Mouse (Mus musculus) embryonic stem cell, embryonic (primary cell): ENCODE measurements around the gene Castor1.

Experiments
- CTCF ChIA-PET, 4 experiments: fragments of 300-600 bp in 2 of 4; fragments of 350-600 bp in 2 of 4; sonication (Branson Sonifier 250); formaldehyde crosslinking; loops; one replicate each; lab custom pipeline; 2022; ENCODE audit warnings: inconsistent platforms in 2 of 4; lab: Charles Lee
- POLR2A ChIA-PET, 4 experiments: fragments of 300-600 bp in 2 of 4; fragments of 350-600 bp in 2 of 4; sonication (Branson Sonifier 250); formaldehyde crosslinking; loops; one replicate each; lab custom pipeline; 2022; ENCODE audit warnings: antibody characterized with exemption in 4 of 4, inconsistent platforms in 1 of 4; lab: Charles Lee

The Castor1 gene

GRCm38 (mm10) chr11:4235665-4236545 is 17.9 kb downstream of the Castor1 start, which contains the start of gene Osm:
TSS of gene Osm (plus strand) at chr11:4236420.
- POLR2A ChIA-PET, result interaction anchor here in 3 of 4 experiments (0.5 to 2.2 kb wide), 8 partner anchors 10 to 712 kb away, joined by 3 to 20 read pairs (median 4); partner anchors contain the start of genes Nefh (in 1 of the 3) and Tbc1d10a (in 1 of the 3)
- CTCF ChIA-PET, result interaction anchor here in 3 of 4 experiments (0.9 to 1.9 kb wide), 6 partner anchors 10 to 25 kb away, joined by 3 to 6 read pairs (median 3); partner anchors contain the start of genes Castor1 (in 1 of the 3) and Lif (in 1 of the 3)

DNA sequence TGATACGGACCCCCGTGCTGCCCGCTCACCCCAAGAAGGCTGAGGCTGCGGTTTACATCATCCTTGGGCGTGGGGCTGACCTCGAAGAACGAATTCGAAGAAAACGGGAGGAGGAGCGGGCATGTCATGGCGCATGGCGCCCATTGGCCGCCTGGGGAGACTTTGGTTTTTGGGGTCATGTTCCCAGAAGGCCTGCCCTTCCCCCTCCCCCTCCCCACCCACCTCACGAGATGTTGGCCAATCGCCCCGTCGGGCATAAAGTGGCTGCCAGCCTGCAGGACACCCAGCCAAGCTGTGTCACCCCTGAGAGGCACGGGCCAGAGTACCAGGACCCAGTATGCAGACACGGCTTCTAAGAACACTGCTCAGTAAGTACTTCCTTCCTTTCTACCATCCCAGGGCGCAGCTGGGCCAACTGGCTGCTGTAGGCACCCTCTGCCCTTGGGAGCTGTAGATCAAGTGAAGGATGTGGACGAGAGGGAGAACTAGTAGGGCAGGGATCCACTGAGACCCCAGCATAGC is 18.6 kb downstream of the Castor1 start:
- POLR2A ChIA-PET, result interaction anchor here (0.6 to 2.9 kb wide), 8 partner anchors 9 to 189 kb away, joined by 3 to 20 read pairs (median 6); no protein-coding TSS in a partner anchor
- CTCF ChIA-PET, result interaction anchor here in 3 of 4 experiments (1.2 to 5.8 kb wide), 3 partner anchors 10 to 24 kb away, joined by 3 to 41 read pairs (median 3); no protein-coding TSS in a partner anchor

- ChIA-PET POLR2A (interaction anchor here in 3 of 4 experiments (0.8 to 2.9 kb wide), 13 partner anchors 8 to 51 kb away, joined by 3 to 17 read pairs (median 5); partner anchors contain the start of genes Lif (in 1 of the 3) and Tbc1d10a (in 1 of the 3)), CTCF (interaction anchor here in 3 of 4 experiments (0.5 to 5.8 kb wide), 6 partner anchors 9 to 44 kb away, joined by 3 to 41 read pairs (median 4); no protein-coding TSS in a partner anchor)
Measured at GRCm38 (mm10) chr11:4237389-4237912, 19.4 kb downstream of the Castor1 start.

DNA sequence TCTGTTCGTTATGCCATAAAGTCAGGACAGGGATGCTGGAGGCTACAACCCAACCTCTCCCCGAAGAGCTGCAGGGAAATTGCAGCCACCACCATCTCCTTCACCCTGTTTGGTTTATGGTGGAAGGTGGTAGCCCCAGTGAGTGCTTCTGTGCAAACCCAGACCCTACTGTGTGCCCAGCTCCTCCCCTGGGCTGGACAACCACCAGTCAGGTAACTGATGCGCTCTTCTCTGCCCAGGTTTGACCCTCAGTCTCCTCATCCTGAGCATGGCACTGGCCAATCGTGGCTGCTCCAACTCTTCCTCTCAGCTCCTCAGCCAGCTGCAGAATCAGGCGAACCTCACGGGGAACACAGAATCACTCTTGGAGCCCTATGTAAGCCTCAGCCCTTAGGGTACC is 20.1 kb downstream of the Castor1 start:
- CTCF ChIA-PET, result interaction anchor here in 3 of 4 experiments (0.6 to 5.8 kb wide), 6 partner anchors 9 to 888 kb away, joined by 3 to 41 read pairs (median 6); no protein-coding TSS in a partner anchor
- POLR2A ChIA-PET, result interaction anchor here (0.5 to 3.9 kb wide), 15 partner anchors 8 to 144 kb away, joined by 3 to 22 read pairs (median 5); partner anchors contain the start of genes Castor1 (in 1 of the 4) and Tbc1d10a (in 1 of the 4)

- POLR2A ChIA-PET, result interaction anchor here in 2 of 4 experiments (0.7 to 3.9 kb wide), 17 partner anchors 8 to 413 kb away, joined by 3 to 22 read pairs (median 6); partner anchors contain the start of genes Ccdc157 (in 1 of the 2), Sf3a1 (in 1 of the 2) and Tbc1d10a (in 1 of the 2)
Measured at GRCm38 (mm10) chr11:4239691-4240090, 21.7 kb downstream of the Castor1 start.

GRCm38 (mm10) chr11:4240151-4240550 is 22.1 kb downstream of the Castor1 start:
- ChIA-PET CTCF (interaction anchor here in 3 of 4 experiments (0.6 to 5.8 kb wide), 8 partner anchors 10 to 340 kb away, joined by 3 to 41 read pairs (median 4); partner anchors contain the start of gene Rnf215 (in 1 of the 3)), POLR2A (interaction anchor here in 3 of 4 experiments (0.7 to 3.9 kb wide), 12 partner anchors 10 to 625 kb away, joined by 3 to 22 read pairs (median 4); partner anchors contain the start of genes Ccdc157 (in 1 of the 3) and Sf3a1 (in 1 of the 3))

More at GRCm38 (mm10) chr11:4239691-4240090, 21.7 kb downstream of the Castor1 start:
- CTCF ChIA-PET, result interaction anchor here in 2 of 4 experiments (1.0 to 5.8 kb wide), 6 partner anchors 8 to 582 kb away, joined by 3 to 41 read pairs (median 4); partner anchors contain the start of gene Rnf215 (in 1 of the 2)

DNA sequence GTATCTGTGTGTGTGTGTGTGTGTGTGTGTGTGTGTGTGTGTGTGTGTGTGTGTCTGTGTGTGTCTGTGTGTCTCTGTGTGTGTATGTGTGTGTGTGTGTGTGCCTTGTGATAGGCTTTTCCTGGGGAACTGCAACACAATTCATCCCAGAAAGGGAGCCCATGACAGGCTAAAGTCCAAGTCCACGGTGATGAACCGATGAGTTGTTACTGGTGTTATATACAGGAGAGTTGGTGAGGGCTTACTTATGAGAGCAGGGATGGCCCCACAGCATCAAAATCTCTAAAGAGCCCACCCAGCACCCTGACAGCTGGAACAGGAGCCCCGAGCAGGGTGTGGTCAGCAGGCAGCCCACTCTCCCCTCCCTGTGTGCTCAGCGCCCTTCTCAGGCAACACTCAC is 23.2 kb downstream of the Castor1 start:
- CTCF ChIA-PET, result interaction anchor here in 3 of 4 experiments (0.5 to 5.8 kb wide), 6 partner anchors 9 to 106 kb away, joined by 3 to 41 read pairs (median 4); partner anchors contain the start of gene Rnf215 (in 1 of the 3)
- POLR2A ChIA-PET, result interaction anchor here in 3 of 4 experiments (0.6 to 3.9 kb wide), 13 partner anchors 10 to 143 kb away, joined by 3 to 22 read pairs (median 4); no protein-coding TSS in a partner anchor

- ChIA-PET CTCF (interaction anchor here (0.6 to 3.7 kb wide), 19 partner anchors 8 to 205 kb away, joined by 3 to 35 read pairs (median 4); partner anchors contain the start of genes Rnf215 (in 2 of the 4), Lif (in 1 of the 4), Osm (in 1 of the 4) and Tbc1d10a (in 1 of the 4)), POLR2A (interaction anchor here (0.5 to 3.8 kb wide), 33 partner anchors 9 to 550 kb away, joined by 3 to 32 read pairs (median 4); partner anchors contain the start of genes Castor1 (in 2 of the 4), Lif (in 2 of the 4), Osm (in 2 of the 4) and Tbc1d10a (in 2 of the 4))
Measured at GRCm38 (mm10) chr11:4246126-4246525, 28.1 kb downstream of the Castor1 start.

DNA sequence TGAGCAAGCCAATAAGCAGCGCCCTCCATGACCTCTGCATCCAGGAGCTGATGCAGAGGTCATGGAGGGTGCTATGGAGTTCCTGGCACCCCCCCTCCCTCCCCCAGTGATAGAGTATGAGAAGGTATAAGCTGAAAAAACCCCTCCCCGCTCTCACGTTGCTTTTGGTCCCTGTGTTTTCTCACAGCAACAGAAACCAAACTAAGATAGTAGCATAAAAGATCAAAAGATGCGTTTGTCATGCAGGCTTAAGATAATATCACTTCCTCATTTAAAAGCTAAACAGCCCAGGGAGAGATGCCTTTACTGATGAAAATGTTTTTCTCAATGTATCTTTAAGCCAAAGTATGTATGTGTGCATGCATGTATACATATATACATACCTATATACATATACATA is 28.6 kb downstream of the Castor1 start:
- ChIA-PET CTCF (interaction anchor here (0.6 to 3.7 kb wide), 17 partner anchors 9 to 814 kb away, joined by 3 to 35 read pairs (median 4); partner anchors contain the start of genes Rnf215 (in 2 of the 4), Lif (in 1 of the 4), Osm (in 1 of the 4) and Tbc1d10a (in 1 of the 4)), POLR2A (interaction anchor here in 3 of 4 experiments (0.6 to 3.8 kb wide), 40 partner anchors 8 to 627 kb away, joined by 3 to 32 read pairs (median 4); partner anchors contain the start of genes Hormad2 (in 2 of the 3), Lif (in 2 of the 3), Osm (in 2 of the 3) and Tbc1d10a (in 2 of the 3))

- POLR2A ChIA-PET, result interaction anchor here in 3 of 4 experiments (0.5 to 3.8 kb wide), 35 partner anchors 9 to 626 kb away, joined by 3 to 32 read pairs (median 4); partner anchors contain the start of genes Lif (in 2 of the 3), Tbc1d10a (in 2 of the 3), Castor1 (in 1 of the 3) and Hormad2 (in 1 of the 3)
- CTCF ChIA-PET, result interaction anchor here in 3 of 4 experiments (0.5 to 3.7 kb wide), 15 partner anchors 8 to 813 kb away, joined by 3 to 35 read pairs (median 4); partner anchors contain the start of genes Lif (in 1 of the 3) and Rnf215 (in 1 of the 3)
Measured at GRCm38 (mm10) chr11:4247201-4247959, 29.4 kb downstream of the Castor1 start.

GRCm38 (mm10) chr11:4249151-4249550 is 31.1 kb downstream of the Castor1 start:
- ChIA-PET CTCF (no interaction called here), POLR2A (interaction anchor here in 1 of 4 experiments (1.7 to 3.5 kb wide), 2 partner anchors 9 to 10 kb away, joined by 4 to 32 read pairs; partner anchors contain the start of gene Lif)

DNA sequence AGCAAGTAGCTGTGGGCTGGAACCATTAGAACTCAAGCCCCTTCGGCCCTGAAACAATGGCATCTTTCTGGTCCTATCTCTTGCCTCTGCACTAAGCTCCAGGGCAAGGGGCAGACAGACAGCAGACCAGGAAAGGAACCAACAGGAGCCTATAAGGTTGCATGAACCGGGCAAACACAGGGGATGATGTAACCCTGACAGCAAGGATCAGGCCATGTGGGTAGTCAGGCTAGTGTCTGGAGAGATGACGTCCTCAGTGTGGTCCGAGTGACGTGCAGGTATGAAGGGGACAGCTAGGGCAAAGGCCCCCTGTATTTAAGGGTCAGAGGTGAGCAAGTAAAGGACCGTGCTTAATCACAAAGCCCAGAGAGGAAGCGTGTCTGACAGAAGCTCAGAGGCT is 32.3 kb downstream of the Castor1 start:
- POLR2A ChIA-PET, result interaction anchor here in 2 of 4 experiments (0.9 to 2.4 kb wide), 13 partner anchors 8 to 445 kb away, joined by 3 to 22 read pairs (median 4); no protein-coding TSS in a partner anchor
- CTCF ChIA-PET, result interaction anchor here in 3 of 4 experiments (0.9 to 3.6 kb wide), 9 partner anchors 9 to 572 kb away, joined by 3 to 21 read pairs (median 6); no protein-coding TSS in a partner anchor

GRCm38 (mm10) chr11:4251376-4251775 is 33.4 kb downstream of the Castor1 start:
- ChIA-PET CTCF (interaction anchor here in 3 of 4 experiments (0.5 to 3.6 kb wide), 10 partner anchors 7 to 219 kb away, joined by 3 to 21 read pairs (median 6); no protein-coding TSS in a partner anchor), POLR2A (interaction anchor here in 3 of 4 experiments (0.5 to 2.4 kb wide), 16 partner anchors 10 to 444 kb away, joined by 3 to 22 read pairs (median 4); partner anchors contain the start of gene Tbc1d10a (in 1 of the 3))

DNA sequence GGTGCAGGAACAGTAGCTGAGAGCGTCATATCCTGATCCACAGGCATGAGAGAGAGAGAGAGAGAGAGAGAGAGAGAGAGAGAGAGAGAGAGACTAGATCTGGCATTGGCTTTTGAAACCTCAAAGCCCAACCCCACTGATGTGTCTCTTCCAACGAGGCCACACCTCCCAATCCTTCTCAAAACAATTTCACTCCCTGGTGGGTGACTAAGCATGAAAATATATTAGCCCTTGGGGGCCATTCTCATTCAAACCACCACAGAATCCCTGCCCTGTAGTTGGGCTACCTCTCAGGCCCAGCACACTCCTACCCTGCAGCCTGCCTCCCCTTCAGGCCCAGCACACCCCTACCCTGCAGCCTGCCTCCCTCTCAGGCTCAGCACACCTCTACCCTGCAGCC is 34.9 kb downstream of the Castor1 start:
- CTCF ChIA-PET, result interaction anchor here in 3 of 4 experiments (0.6 to 3.6 kb wide), 4 partner anchors 8 to 568 kb away, joined by 3 to 21 read pairs (median 4); no protein-coding TSS in a partner anchor
- POLR2A ChIA-PET, result interaction anchor here in 3 of 4 experiments (0.6 to 2.3 kb wide), 7 partner anchors 14 to 555 kb away, joined by 3 to 13 read pairs (median 3); partner anchors contain the start of gene Tbc1d10a (in 1 of the 3)
